Mouse (Mus musculus) heart, embryonic 11.5 days (tissue): ENCODE results near the gene Ccdc78. TPM values are rescaled to one million over a fixed set of nuclear protein-coding genes. Genes with fewer than 3 reads are reported as not detected.

Experiments
- ATAC-seq: fragments of 200-750 bp; cut with Nextera tagmentation; replicated peaks from 2 replicates; pipeline ENCODE4 v1.8.0; 2017; ENCODE audit warnings: moderate library complexity; ENCODE audit not compliant: insufficient number of reproducible peaks, low FRiP score, low TSS enrichment
- H3K27ac ChIP-seq: fragments of 300-500 bp; sonication (generic); 2 replicates; pipeline ENCODE4 v1.5.1; 2014; ENCODE audit warnings: mild to moderate bottlenecking, low read depth, low read length
- H3K27me3 ChIP-seq: fragments of 300-500 bp; sonication (generic); 2 replicates; pipeline ENCODE4 v1.6.1; 2014; ENCODE audit warnings: mild to moderate bottlenecking, low read length, mixed read lengths; ENCODE audit not compliant: control insufficient read depth, insufficient read depth
- H3K36me3 ChIP-seq: fragments of 300-500 bp; sonication (generic); 2 replicates; pipeline ENCODE4 v1.6.1; 2014; ENCODE audit warnings: mild to moderate bottlenecking, low read length, moderate library complexity, mixed read lengths; ENCODE audit not compliant: control insufficient read depth, insufficient read depth
- H3K4me1 ChIP-seq: fragments of 300-500 bp; sonication (generic); 2 replicates; pipeline ENCODE4 v1.6.1; 2014; ENCODE audit warnings: low read length; ENCODE audit not compliant: control insufficient read depth, insufficient read depth
- H3K4me2 ChIP-seq: fragments of 300-500 bp; sonication (generic); 2 replicates; pipeline ENCODE4 v1.6.1; 2014; ENCODE audit warnings: mild to moderate bottlenecking, moderate library complexity
- H3K4me3 ChIP-seq: fragments of 300-500 bp; sonication (generic); 2 replicates; pipeline ENCODE4 v1.5.1; 2014; ENCODE audit warnings: low read depth, low read length
- H3K9ac ChIP-seq: fragments of 300-500 bp; sonication (generic); 2 replicates; pipeline ENCODE4 v1.6.1; 2014; ENCODE audit warnings: mild to moderate bottlenecking, low read depth, low read length, moderate library complexity
- H3K9me3 ChIP-seq: fragments of 300-500 bp; sonication (generic); replicated peaks from 2 replicates; pipeline ENCODE4 v1.6.1; 2016; ENCODE audit warnings: low read length; ENCODE audit not compliant: control insufficient read depth
- WGBS: fragments of 180-500 bp; shearing (Covaris S2); extraction: QIAGEN DNeasy Blood & Tissue Kit; methylation state at CpG from one replicate; pipeline ENCODE4 v1.1.7; 2014; ENCODE audit not compliant: insufficient replicate concordance; 5-methylcytosine and 5-hydroxymethylcytosine counted together
- polyA plus RNA-seq: library from polyadenylated mRNA; unstranded; fragments of >200 nt; fragmentation: Nextera tagmentation; extraction: Ambion mirVana; gene quantifications from 2 replicates; pipeline ENCODE4 v1.2.1, GENCODE M21; 2014

Ccdc78 gene
- polyA plus RNA-seq, 1 experiment from 2014 or later: 0.13 TPM

- ATAC-seq: no peak
- Histone ChIP-seq H3K4me2 (no peak overlapping the region), H3K4me1 (peaks cover 22% of the 10 kb centered on the region), H3K9me3 (no peaks in the 10 kb centered on the region), H3K36me3 (peaks cover 20% of the 10 kb centered on the region), H3K4me3 (no peak overlapping the region), H3K27ac (no peak overlapping the region), H3K9ac (no peak overlapping the region), H3K27me3 (no peaks in the 10 kb centered on the region)
- WGBS: 88% methylated on average over 9 of the region's 9 CpGs
These were observed 563 bp downstream of the Ccdc78 start for GRCm38 (mm10) chr17:25786781-25787504.

- Histone ChIP-seq H3K4me3 (peak overlapping the region; percentile 71), H3K27ac (no peak overlapping the region), H3K36me3 (peaks cover 11% of the 10 kb centered on the region), H3K9ac (peak overlapping the region; percentile 80), H3K4me2 (peak overlapping the region; percentile 80), H3K9me3 (no peaks in the 10 kb centered on the region), H3K27me3 (no peaks in the 10 kb centered on the region), H3K4me1 (peaks cover 34% of the 10 kb centered on the region)
- WGBS: 28% methylated on average over 19 of the region's 19 CpGs
- ATAC-seq: no peak
These were observed 5.0 kb downstream of the Ccdc78 start for GRCm38 (mm10) chr17:25791320-25791842.

- H3K4me1 ChIP-seq: peaks cover 34% of the 10 kb centered on the region
- peak overlapping the region; percentile 80 for H3K9ac ChIP-seq
- ATAC-seq: peak; percentile 45
- H3K36me3 ChIP-seq: peaks cover 11% of the 10 kb centered on the region
- no peaks in the 10 kb centered on the region for H3K9me3 ChIP-seq
- under 1% methylated on average over 45 of the region's 45 CpGs for WGBS
- peak overlapping the region; percentile 90 for H3K27ac ChIP-seq
- peak overlapping the region; percentile 80 for H3K4me2 ChIP-seq
- peak overlapping the region; percentile 71 for H3K4me3 ChIP-seq
- H3K27me3 ChIP-seq: no peaks in the 10 kb centered on the region
These were observed 5.6 kb downstream of the Ccdc78 start for GRCm38 (mm10) chr17:25791843-25792527.

- no peaks in the 10 kb centered on the region for H3K9me3 ChIP-seq
- H3K4me3 ChIP-seq: peak within 1 kb of the TSS; percentile 71
- no peaks in the 10 kb centered on the region for H3K27me3 ChIP-seq
- H3K4me1 ChIP-seq: peaks cover 34% of the 10 kb centered on the region
- peaks cover 9% of the 10 kb centered on the region for H3K36me3 ChIP-seq
- 1% methylated on average over 14 of the region's 14 CpGs for WGBS
- peak within 1 kb of the TSS; percentile 90 for H3K27ac ChIP-seq
- H3K9ac ChIP-seq: peak within 1 kb of the TSS; percentile 80
- ATAC-seq: peak; percentile 67
- peak within 1 kb of the TSS; percentile 80 for H3K4me2 ChIP-seq
These were observed 6.2 kb downstream of the Ccdc78 start, which contains the start of gene Fam173a for GRCm38 (mm10) chr17:25792615-25793014. Gene Fam173a, minus strand, starts transcription at chr17:25792901.

GRCm38 (mm10) chr17:25794197-25794596 lies 7.8 kb downstream of the Ccdc78 start:
- WGBS: 75% methylated on average over 13 of the region's 13 CpGs
- no peaks in the 10 kb centered on the region for H3K9me3 ChIP-seq
- peaks cover 6% of the 10 kb centered on the region; the same call in 1 of the 2 replicates for H3K36me3 ChIP-seq
- H3K4me3 ChIP-seq: no peak overlapping the region
- peaks cover 34% of the 10 kb centered on the region for H3K4me1 ChIP-seq
- no peak for ATAC-seq
- H3K27me3 ChIP-seq: no peaks in the 10 kb centered on the region
- H3K9ac ChIP-seq: no peak overlapping the region
- no peak overlapping the region for H3K4me2 ChIP-seq
- no peak overlapping the region for H3K27ac ChIP-seq

GRCm38 (mm10) chr17:25794998-25795397 lies 8.6 kb downstream of the Ccdc78 start:
- no peak for ATAC-seq
- Histone ChIP-seq H3K9me3 (no peaks in the 10 kb centered on the region), H3K27me3 (no peaks in the 10 kb centered on the region), H3K4me3 (peak overlapping the region; percentile 55), H3K9ac (no peak overlapping the region), H3K36me3 (no peaks in the 10 kb centered on the region), H3K27ac (no peak overlapping the region), H3K4me1 (peaks cover 34% of the 10 kb centered on the region), H3K4me2 (peak overlapping the region; percentile 99)
- WGBS: 82% methylated on average over 17 of the region's 17 CpGs

- H3K4me2 ChIP-seq: peak within 1 kb of the TSS; percentile 99
- H3K36me3 ChIP-seq: no peaks in the 10 kb centered on the region
- no peaks in the 10 kb centered on the region for H3K27me3 ChIP-seq
- H3K9ac ChIP-seq: peak within 1 kb of the TSS; percentile 68
- peak within 1 kb of the TSS; percentile 55 for H3K4me3 ChIP-seq
- H3K4me1 ChIP-seq: peaks cover 32% of the 10 kb centered on the region
- no peaks in the 10 kb centered on the region for H3K9me3 ChIP-seq
- ATAC-seq: no peak
- no peak within 1 kb of the TSS for H3K27ac ChIP-seq
- WGBS: 12% methylated on average over 6 of the region's 6 CpGs
These were observed 9.3 kb downstream of the Ccdc78 start, which contains the start of gene AC134908.4 for GRCm38 (mm10) chr17:25795609-25796092. Gene AC134908.4, minus strand, starts transcription at chr17:25795659.

- no peaks in the 10 kb centered on the region for H3K36me3 ChIP-seq
- ATAC-seq: no peak
- peak overlapping the region; percentile 99 for H3K4me2 ChIP-seq
- no peaks in the 10 kb centered on the region for H3K9me3 ChIP-seq
- H3K27me3 ChIP-seq: no peaks in the 10 kb centered on the region
- peaks cover 25% of the 10 kb centered on the region for H3K4me1 ChIP-seq
- H3K27ac ChIP-seq: no peak overlapping the region
- peak overlapping the region; percentile 68 for H3K9ac ChIP-seq
- H3K4me3 ChIP-seq: peak overlapping the region; percentile 55
- WGBS: 1% methylated on average over 37 of the region's 37 CpGs
These were observed 9.9 kb downstream of the Ccdc78 start for GRCm38 (mm10) chr17:25796211-25796771.
